Mouse (Mus musculus) adrenal gland, postnatal 10 days (tissue): ENCODE results near the gene Rptor. TPM values are rescaled to one million over a fixed set of nuclear protein-coding genes. Genes with fewer than 3 reads are reported as not detected.
"Not testable (repeated sequence)": the region's sequence is repeated elsewhere in the genome, so short reads cannot be mapped to it uniquely, and the experiment has no call there.

Experiments
- DNase-seq: peaks from one replicate; pipeline ENCODE4 v3.0.0; 2021; ENCODE audit warnings: mixed read lengths
- total RNA-seq, 2 experiments: library from RNA; stranded (reverse); gene quantifications; 2 replicates each; pipeline ENCODE4 v1.2.3; 2021

The Rptor gene
- total RNA-seq, 2 experiments from 2014 or later: 36.9 to 50.6 TPM

GRCm38 (mm10) chr11:119653336-119653735, 50.6 kb downstream of the Rptor start:
- peak; percentile 65 for DNase-seq

GRCm38 (mm10) chr11:119657534-119657933, 54.8 kb downstream of the Rptor start:
- DNase-seq: no peak

- no peak for DNase-seq
These were observed 56.6 kb downstream of the Rptor start for GRCm38 (mm10) chr11:119659296-119659695.

GRCm38 (mm10) chr11:119661479-119661878, 58.8 kb downstream of the Rptor start:
- DNase-seq: not testable (repeated sequence)

GRCm38 (mm10) chr11:119663876-119664275, 61.2 kb downstream of the Rptor start:
- DNase-seq: peak; percentile 61

GRCm38 (mm10) chr11:119664678-119665307, 62.1 kb downstream of the Rptor start:
- DNase-seq: no peak

GRCm38 (mm10) chr11:119665308-119665702, 62.6 kb downstream of the Rptor start:
- DNase-seq: no peak

- DNase-seq: no peak
These were observed 63.9 kb downstream of the Rptor start for GRCm38 (mm10) chr11:119666567-119667108.

GRCm38 (mm10) chr11:119670690-119671666, 68.3 kb downstream of the Rptor start:
- no peak for DNase-seq

- no peak for DNase-seq
These were observed 69.3 kb downstream of the Rptor start for GRCm38 (mm10) chr11:119672041-119672440.

- DNase-seq: no peak
These were observed 70.1 kb downstream of the Rptor start for GRCm38 (mm10) chr11:119672775-119673174.

GRCm38 (mm10) chr11:119674835-119675234, 72.1 kb downstream of the Rptor start:
- no peak for DNase-seq

GRCm38 (mm10) chr11:119675546-119675945, 72.8 kb downstream of the Rptor start:
- no peak for DNase-seq

- DNase-seq: peak; percentile 59
These were observed 74.2 kb downstream of the Rptor start for GRCm38 (mm10) chr11:119676751-119677411.

- no peak for DNase-seq
These were observed 75.7 kb downstream of the Rptor start for GRCm38 (mm10) chr11:119678427-119678826.

- no peak for DNase-seq
These were observed 78.0 kb downstream of the Rptor start for GRCm38 (mm10) chr11:119680735-119681134.

- DNase-seq: no peak
These were observed 79.6 kb downstream of the Rptor start for GRCm38 (mm10) chr11:119682285-119682684.

- peak; percentile 45 for DNase-seq
These were observed 81.1 kb downstream of the Rptor start for GRCm38 (mm10) chr11:119683796-119684195.

GRCm38 (mm10) chr11:119685477-119685876, 82.8 kb downstream of the Rptor start:
- DNase-seq: peak; percentile 72

GRCm38 (mm10) chr11:119685910-119686659, 83.4 kb downstream of the Rptor start:
- DNase-seq: peak; percentile 27

- no peak for DNase-seq
These were observed 84.6 kb downstream of the Rptor start for GRCm38 (mm10) chr11:119687316-119687715.

- peak; percentile 40 for DNase-seq
These were observed 85.3 kb downstream of the Rptor start for GRCm38 (mm10) chr11:119687966-119688365.
